Mouse (Mus musculus): ENCODE data around the gene Dicer1.

DNA sequence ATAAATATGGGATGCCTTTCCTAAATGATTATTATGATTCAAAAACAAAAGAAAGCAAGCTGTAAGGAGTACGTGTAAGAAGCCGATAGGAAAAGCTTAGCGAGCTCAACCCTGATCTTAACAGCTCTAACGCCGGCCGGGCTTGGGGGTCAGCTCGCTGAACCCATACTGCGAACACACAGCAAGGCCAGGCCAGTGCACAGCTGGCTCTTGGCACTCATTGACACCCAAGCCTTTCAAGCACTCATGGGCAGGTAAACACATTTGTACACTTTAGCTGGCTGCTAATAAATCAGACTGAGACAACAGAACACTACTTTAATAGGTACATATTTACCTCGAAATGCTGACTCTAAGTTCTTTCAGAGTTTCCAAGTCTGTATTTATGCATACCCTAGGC is 13.3 kb downstream of the Dicer1 start:
- no peak for TF ChIP-seq POLR2A (IDR thresholded peaks at IDR 0.05; ENCODE audit: borderline replicate concordance, extremely low read depth, low read depth, low read length)
- TF ChIP-seq CTCF (IDR thresholded peaks at IDR 0.05; ENCODE audit: insufficient read depth, low read length): no peak
